Mouse (Mus musculus) c-Kit-positive CD71-positive TER-119-positive erythroid progenitor cells, embryonic 14.5 days (primary cell): Measurements from ENCODE around the gene Cdcp1.

Experiments used
- DNase-seq: peaks from one replicate; pipeline ENCODE4 v3.0.0-alpha.2; 2013; ENCODE audit warnings: low spot score

Gene Cdcp1

GRCm38 (mm10) chr9:123150241-123151020 is 65.4 kb downstream of the Cdcp1 start, which contains the start of gene Clec3b:
Clec3b (plus strand) TSS chr9:123150946.
- DNase-seq = no peak

GRCm38 (mm10) chr9:123148430-123148829 is 67.4 kb downstream of the Cdcp1 start:
- DNase-seq = no peak

- DNase-seq = no peak
These were observed 75.8 kb downstream of the Cdcp1 start for GRCm38 (mm10) chr9:123139887-123140614.

GRCm38 (mm10) chr9:123138891-123139474 is 76.9 kb downstream of the Cdcp1 start:
- no peak for DNase-seq

GRCm38 (mm10) chr9:123136953-123137682 is 78.7 kb downstream of the Cdcp1 start:
- DNase-seq = no peak

GRCm38 (mm10) chr9:123132994-123133393 is 82.8 kb downstream of the Cdcp1 start:
- DNase-seq = no peak

- no peak for DNase-seq
These were observed 88.2 kb downstream of the Cdcp1 start for GRCm38 (mm10) chr9:123127663-123128062.

- DNase-seq = peak; percentile 26
These were observed 91.3 kb downstream of the Cdcp1 start for GRCm38 (mm10) chr9:123124413-123124981.

GRCm38 (mm10) chr9:123123571-123124412 is 92.0 kb downstream of the Cdcp1 start:
- peak; percentile 47 for DNase-seq

- no peak for DNase-seq
These were observed 92.8 kb downstream of the Cdcp1 start for GRCm38 (mm10) chr9:123123017-123123416.
